8 mouse cellular contexts compared by ENCODE assay signal in the genomic region with DNA sequence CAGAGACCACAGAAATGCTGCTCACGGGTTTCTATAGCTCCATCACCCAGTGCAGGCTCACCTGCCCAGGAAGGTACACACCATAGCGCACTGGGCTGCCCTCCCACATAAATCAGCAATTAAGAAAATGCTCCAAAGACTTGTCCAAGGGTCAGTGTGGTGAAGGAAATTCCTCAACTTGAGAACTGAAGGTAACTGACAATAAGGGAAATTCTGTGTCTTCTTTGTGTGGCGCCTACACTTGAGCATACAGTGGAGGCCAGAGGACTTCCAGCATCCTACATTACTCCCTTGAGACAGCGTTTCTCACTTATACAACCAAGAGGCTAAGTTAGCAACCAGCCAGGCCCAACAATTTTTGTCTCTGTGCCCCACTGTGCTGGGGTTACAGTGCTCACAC. TPM values are rescaled to one million over a fixed set of nuclear protein-coding genes. Genes with fewer than 3 reads are reported as not detected.
DNase-seq lines count a peak whose midpoint lies in the region; ATAC-seq and TF ChIP-seq lines count a peak whose summit lies in the region.

No protein-coding gene starts in this region.

- H3K9ac ChIP-seq in heart, embryonic 11.5 days (ENCODE audit: low read depth, low read length) = peak overlapping the region; percentile 92
- 0 out of 2 replicates have a peak overlapping the region, but pooled peaks have one; percentile 75 for H3K9ac ChIP-seq in forebrain, postnatal 0 days
- peak overlapping the region; percentile 90 for H3K9ac ChIP-seq in liver, embryonic 14.5 days (replicated peaks)

- ATAC-seq in heart, embryonic 11.5 days (replicated peaks; ENCODE audit: insufficient number of reproducible peaks, low FRiP score, low TSS enrichment) = no peak
- ATAC-seq in forebrain, postnatal 0 days = no peak
- ATAC-seq in liver, embryonic 14.5 days (ENCODE audit: insufficient read depth) = no peak
- ATAC-seq in frontal cortex, adult (ENCODE audit: low TSS enrichment) = no peak

- TF ChIP-seq EP300 in liver, embryonic 14.5 days (IDR thresholded peaks at IDR 0.05; ENCODE audit: low read depth) = no peak

- peak overlapping the region; percentile 82 for H3K4me3 ChIP-seq in heart, embryonic 11.5 days (ENCODE audit: low read depth, low read length)
- peak overlapping the region; percentile 99 for H3K4me3 ChIP-seq in E14TG2a.4 (replicated peaks; ENCODE audit: low read length)
- peak overlapping the region; percentile 90 for H3K4me3 ChIP-seq in forebrain, postnatal 0 days (ENCODE audit: low read depth, low read length)
- H3K4me3 ChIP-seq in liver, embryonic 14.5 days (ENCODE audit: insufficient read depth in 1 of 2, low read depth in 2 of 2, low read length in 2 of 2) = peak overlapping the region; percentile 69 to 98

- no peaks in the 10 kb centered on the region for H3K9me3 ChIP-seq in heart, embryonic 11.5 days (replicated peaks; ENCODE audit: control insufficient read depth, low read length)
- no peaks in the 10 kb centered on the region for H3K9me3 ChIP-seq in E14TG2a.4 (ENCODE audit: low read length)
- no peaks in the 10 kb centered on the region for H3K9me3 ChIP-seq in forebrain, postnatal 0 days (ENCODE audit: low read length)
- H3K9me3 ChIP-seq in liver, embryonic 14.5 days (ENCODE audit: control insufficient read depth, low read length) = no peaks in the 10 kb centered on the region

- no peak for TF ChIP-seq CTCF in E14TG2a.4 (conservative IDR thresholded peaks at IDR 0.05; ENCODE audit: low read length)
- TF ChIP-seq CTCF in forebrain, postnatal 0 days (IDR thresholded peaks at IDR 0.05; ENCODE audit: low read depth) = no peak
- TF ChIP-seq CTCF in liver, embryonic 14.5 days (IDR thresholded peaks at IDR 0.05; ENCODE audit: low read depth) = no peak

- H3K27me3 ChIP-seq in heart, embryonic 11.5 days (ENCODE audit: control insufficient read depth, insufficient read depth, low read length) = no peaks in the 10 kb centered on the region
- no peaks in the 10 kb centered on the region for H3K27me3 ChIP-seq in E14TG2a.4 (ENCODE audit: insufficient read depth, low read length)
- H3K27me3 ChIP-seq in forebrain, postnatal 0 days (ENCODE audit: insufficient read depth, low read length) = no peaks in the 10 kb centered on the region
- H3K27me3 ChIP-seq in liver, embryonic 14.5 days (ENCODE audit: control insufficient read depth, insufficient read depth, low read length) = no peaks in the 10 kb centered on the region

- WGBS in heart, embryonic 11.5 days (ENCODE audit: insufficient replicate concordance) = 71% methylated on average over 4 of the region's 4 CpGs
- WGBS in forebrain, postnatal 0 days = 74% methylated on average over 4 of the region's 4 CpGs
- WGBS in liver, embryonic 14.5 days (ENCODE audit: insufficient replicate concordance) = 58% methylated on average over 4 of the region's 4 CpGs

- H3K27ac ChIP-seq in heart, embryonic 11.5 days (ENCODE audit: low read depth, low read length) = no peak overlapping the region
- no peak overlapping the region for H3K27ac ChIP-seq in forebrain, postnatal 0 days (ENCODE audit: low read depth, low read length)
- H3K27ac ChIP-seq in liver, embryonic 14.5 days = no peak overlapping the region

- peaks cover 2% of the 10 kb centered on the region; the same call in 1 of the 2 replicates for H3K36me3 ChIP-seq in heart, embryonic 11.5 days (ENCODE audit: control insufficient read depth, insufficient read depth, low read length)
- H3K36me3 ChIP-seq in E14TG2a.4 (ENCODE audit: insufficient read depth, low read length) = peaks cover 46% of the 10 kb centered on the region
- H3K36me3 ChIP-seq in forebrain, postnatal 0 days (ENCODE audit: insufficient read depth) = peaks cover 3% of the 10 kb centered on the region; the same call in 1 of the 2 replicates
- H3K36me3 ChIP-seq in liver, embryonic 14.5 days (replicated peaks; ENCODE audit: control insufficient read depth, insufficient read depth, low read depth) = no peaks in the 10 kb centered on the region; the same call in none of the 2 replicates

- no peak for DNase-seq in heart, adult 8-10 months (ENCODE audit: low spot score)
- no peak for DNase-seq in forebrain, postnatal 0 days
- no peak for DNase-seq in liver, embryonic 14.5 days (ENCODE audit: low read depth in 3 of 3, low spot score in 3 of 3)
- DNase-seq in left cerebral cortex, postnatal 25 days (ENCODE audit: low spot score in 2 of 2) = no peak
- no peak for DNase-seq in embryo, embryonic 9.5 days (ENCODE audit: extremely low spot score)

- peak overlapping the region; percentile 72 for H3K4me2 ChIP-seq in heart, embryonic 11.5 days
- H3K4me2 ChIP-seq in forebrain, postnatal 0 days (ENCODE audit: low read depth) = peak overlapping the region; percentile 83
- H3K4me2 ChIP-seq in liver, embryonic 14.5 days (ENCODE audit: low read depth) = peak overlapping the region; percentile 76

- peaks cover 16% of the 10 kb centered on the region for H3K4me1 ChIP-seq in heart, embryonic 11.5 days (ENCODE audit: control insufficient read depth, insufficient read depth, low read length)
- H3K4me1 ChIP-seq in E14TG2a.4 (replicated peaks; ENCODE audit: low read depth, low read length) = peaks cover 45% of the 10 kb centered on the region
- H3K4me1 ChIP-seq in forebrain, postnatal 0 days (ENCODE audit: insufficient read depth) = peaks cover 12% of the 10 kb centered on the region; the same call in 1 of the 2 replicates
- peaks cover 6 to 12% of the 10 kb centered on the region in 2 experiments for H3K4me1 ChIP-seq in liver, embryonic 14.5 days (replicated peaks; ENCODE audit: control insufficient read depth in 2 of 2, insufficient read depth in 2 of 2, low read length in 1 of 2)

- intact Hi-C loops in left cerebral cortex, postnatal 25 days (cut with DNase I) = loop anchor here (5.0 kb wide), 2 partner anchors 61 to 111 kb away; a partner anchor contains a TSS

RNA-seq across cellular contexts. Expression of a gene that starts 1.2 kb away (rescaled TPM):
- polyA plus RNA-seq in heart, embryonic 11.5 days (2014; fragmentation: Nextera tagmentation; extraction: Ambion mirVana) = 55.7 and 63.1 TPM in 2 replicates
- 10 to 100 TPM; 22.1 to 27.2 (median 26.0) TPM for total RNA-seq in heart, adult 8-10 months (2022)
- total RNA-seq in forebrain, postnatal 0 days (2014; rRNA removed) = 40.4 and 41.8 TPM in 2 replicates
- polyA plus RNA-seq in forebrain, postnatal 0 days (2015; fragmentation: Nextera tagmentation; extraction: Ambion mirVana) = 36.5 and 39.9 TPM in 2 replicates
- 10.4 and 18.6 TPM in 2 replicates for polyA plus RNA-seq in liver, embryonic 14.5 days (2012; rRNA removed)
- polyA plus RNA-seq in liver, embryonic 14.5 days (2014; fragmentation: Nextera tagmentation; extraction: Ambion mirVana) = 37.7 and 43.1 TPM in 2 replicates
- total RNA-seq in left cerebral cortex, postnatal 25 days (2021) = 10 to 100 TPM; 42.0 to 44.8 TPM

RNA-seq across cellular contexts. Expression of a gene that starts 1.3 kb away (rescaled TPM):
- polyA plus RNA-seq in heart, embryonic 11.5 days (2014; fragmentation: Nextera tagmentation; extraction: Ambion mirVana) = 15.5 TPM in 2 replicates
- total RNA-seq in heart, adult 8-10 months (2022) = 10 to 100 TPM; 14.3 to 15.4 (median 15.1) TPM
- 24.9 and 33.6 TPM in 2 replicates for total RNA-seq in forebrain, postnatal 0 days (2014; rRNA removed)
- 19.3 and 25.5 TPM in 2 replicates for polyA plus RNA-seq in forebrain, postnatal 0 days (2015; fragmentation: Nextera tagmentation; extraction: Ambion mirVana)
- 2.1 and 3.9 TPM in 2 replicates for polyA plus RNA-seq in liver, embryonic 14.5 days (2012; rRNA removed)
- polyA plus RNA-seq in liver, embryonic 14.5 days (2014; fragmentation: Nextera tagmentation; extraction: Ambion mirVana) = 6.3 and 6.6 TPM in 2 replicates
- 10 to 100 TPM; 20.1 to 21.7 TPM for total RNA-seq in left cerebral cortex, postnatal 25 days (2021)
